Mouse (Mus musculus): ENCODE measurements at regions not wholly inside any gene's neighbourhood (a gene's known extent, or its start where the extent isn't known, plus 50 kb on each side); places are given as distances from the start of the nearest gene placed in this dataset.
A peak's percentile ranks its signal among the peaks of the same experiment; 100 is the strongest.
"Not testable (repeated sequence)": the region's sequence is repeated elsewhere in the genome, so short reads cannot be mapped to it uniquely, and the experiment has no call there.

DNA sequence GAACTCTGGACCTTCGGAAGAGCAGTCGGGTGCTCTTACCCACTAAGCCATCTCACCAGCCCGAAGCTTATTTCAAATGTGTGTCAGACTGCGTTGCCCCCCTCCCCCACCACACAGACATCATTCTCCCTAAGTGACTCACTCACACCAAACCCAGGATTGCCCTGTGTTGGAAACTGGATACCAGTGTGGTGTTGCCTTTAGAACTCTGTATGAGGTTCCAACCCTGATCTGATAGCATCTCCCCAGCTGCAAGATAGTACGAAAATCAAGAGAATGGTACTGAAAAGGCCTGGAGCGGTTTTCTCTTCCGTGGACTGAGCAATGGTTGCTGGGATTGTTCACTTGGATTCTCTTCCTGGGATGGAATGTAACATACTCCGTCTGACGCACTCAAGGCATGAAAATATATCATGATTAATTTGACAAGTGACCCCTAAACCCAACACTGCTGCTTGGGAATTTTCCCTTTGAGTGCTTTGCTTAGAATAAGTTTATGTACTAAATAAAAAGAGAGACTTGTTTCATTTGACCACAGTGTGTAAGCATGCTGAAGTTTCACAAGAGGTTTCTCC is 63.0 kb downstream of the Hand2 start:
- Histone ChIP-seq H3K27me3 (ENCODE audit: control insufficient read depth, insufficient read depth, low read length) (no peaks in the 10 kb centered on the region), H3K4me1 (ENCODE audit: control insufficient read depth, insufficient read depth, low read length) (no peaks in the 10 kb centered on the region), H3K36me3 (ENCODE audit: control insufficient read depth, insufficient read depth, low read length) (no peaks in the 10 kb centered on the region), H3K4me3 (replicated peaks; ENCODE audit: low read depth, low read length) (no peak overlapping the region), H3K9ac (replicated peaks; ENCODE audit: low read length) (no peak overlapping the region), H3K4me2 (ENCODE audit: low read length) (no peak overlapping the region), H3K27ac (replicated peaks; ENCODE audit: low read depth, low read length) (no peak overlapping the region), H3K9me3 (ENCODE audit: control insufficient read depth, low read length) (no peaks in the 10 kb centered on the region)
- DNase-seq (no peak), ATAC-seq (ENCODE audit: low FRiP score, low TSS enrichment) (no peak)
- WGBS: 89% methylated on average over 9 of the region's 9 CpGs

- Histone ChIP-seq H3K27me3 (ENCODE audit: control insufficient read depth, insufficient read depth, low read length) (no peaks in the 10 kb centered on the region), H3K27ac (replicated peaks; ENCODE audit: low read depth, low read length) (no peak overlapping the region), H3K4me2 (ENCODE audit: low read length) (no peak overlapping the region), H3K4me1 (ENCODE audit: control insufficient read depth, insufficient read depth, low read length) (no peaks in the 10 kb centered on the region), H3K36me3 (ENCODE audit: control insufficient read depth, insufficient read depth, low read length) (no peaks in the 10 kb centered on the region), H3K9me3 (ENCODE audit: control insufficient read depth, low read length) (no peaks in the 10 kb centered on the region), H3K4me3 (replicated peaks; ENCODE audit: low read depth, low read length) (no peak overlapping the region), H3K9ac (replicated peaks; ENCODE audit: low read length) (no peak overlapping the region)
- DNase-seq (no peak), ATAC-seq (ENCODE audit: low FRiP score, low TSS enrichment) (no peak)
- 90% methylated on average over 5 of the region's 5 CpGs for WGBS
Observed at GRCm38 (mm10) chr8:57387627-57388026, 66.8 kb downstream of the Hand2 start.

DNA sequence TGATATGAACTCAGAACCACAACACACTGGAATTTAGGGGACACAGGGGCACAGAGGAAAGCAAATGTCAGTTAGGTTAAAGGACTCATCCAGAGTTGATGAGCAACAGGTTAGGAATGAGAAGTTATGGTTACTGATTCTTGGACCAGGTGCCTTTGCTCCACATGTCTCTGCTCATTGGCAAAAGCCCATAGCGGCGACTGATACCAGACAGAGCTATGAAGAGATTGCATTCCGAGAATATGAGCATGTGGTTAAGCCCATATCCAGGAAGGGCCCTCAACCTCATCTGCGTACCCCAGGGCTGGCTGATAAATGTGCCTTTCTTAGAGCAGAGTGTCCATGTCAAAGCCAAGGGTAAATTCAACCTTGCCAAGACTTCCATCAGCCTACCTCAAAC is 67.1 kb upstream of the Scrg1 start:
- Histone ChIP-seq H3K4me1 (ENCODE audit: control insufficient read depth, insufficient read depth, low read length) (no peaks in the 10 kb centered on the region), H3K36me3 (ENCODE audit: control insufficient read depth, insufficient read depth, low read length) (no peaks in the 10 kb centered on the region), H3K9me3 (ENCODE audit: control insufficient read depth, low read length) (no peaks in the 10 kb centered on the region), H3K9ac (replicated peaks; ENCODE audit: low read length) (no peak overlapping the region), H3K27ac (replicated peaks; ENCODE audit: low read depth, low read length) (no peak overlapping the region), H3K4me2 (ENCODE audit: low read length) (no peak overlapping the region), H3K4me3 (replicated peaks; ENCODE audit: low read depth, low read length) (no peak overlapping the region), H3K27me3 (ENCODE audit: control insufficient read depth, insufficient read depth, low read length) (no peaks in the 10 kb centered on the region)
- 93% methylated on average over 4 of the region's 4 CpGs for WGBS
- ATAC-seq (ENCODE audit: low FRiP score, low TSS enrichment) (no peak), DNase-seq (no peak)

DNA sequence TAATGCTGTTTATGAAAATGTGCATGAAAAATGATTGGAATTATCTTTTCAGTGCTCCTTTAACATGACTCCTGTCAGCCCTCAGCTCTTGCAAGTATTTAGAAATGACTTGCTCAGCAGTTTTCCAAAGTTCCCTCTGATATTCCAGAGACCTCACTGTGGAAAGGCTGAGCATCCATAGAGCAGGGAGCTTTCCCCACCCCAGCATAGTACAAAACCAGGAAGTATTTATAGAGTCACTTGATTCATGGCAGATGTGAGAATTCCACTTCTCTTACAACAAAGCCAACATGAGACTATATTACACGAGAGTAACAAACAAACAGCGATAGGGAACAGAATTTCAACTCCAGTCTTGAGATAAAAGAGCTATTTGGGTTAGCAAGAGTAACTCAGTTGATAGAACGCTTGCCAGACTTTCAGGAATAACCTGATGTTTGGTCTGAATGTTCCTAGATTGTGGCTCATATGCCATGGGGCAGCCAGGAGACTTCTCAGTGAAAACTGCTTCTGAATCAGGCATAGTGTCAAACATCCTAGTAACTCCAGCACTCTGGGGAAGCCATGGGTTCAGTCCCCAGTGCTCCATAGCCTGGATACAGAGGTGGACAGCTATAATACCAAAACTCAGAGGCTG is 57.6 kb upstream of the Scrg1 start:
- 87% methylated on average over 3 of the region's 3 CpGs for WGBS
- peaks cover 4% of the 10 kb centered on the region; the same call in 1 of the 2 replicates for H3K4me1 ChIP-seq (ENCODE audit: control insufficient read depth, insufficient read depth, low read length)
- H3K36me3 ChIP-seq (ENCODE audit: control insufficient read depth, insufficient read depth, low read length): no peaks in the 10 kb centered on the region
- H3K9ac ChIP-seq (replicated peaks; ENCODE audit: low read length): no peak overlapping the region
- H3K4me3 ChIP-seq (replicated peaks; ENCODE audit: low read depth, low read length): no peak overlapping the region
- no peaks in the 10 kb centered on the region for H3K9me3 ChIP-seq (ENCODE audit: control insufficient read depth, low read length)
- DNase-seq: no peak
- H3K27ac ChIP-seq (replicated peaks; ENCODE audit: low read depth, low read length): no peak overlapping the region
- ATAC-seq (ENCODE audit: low FRiP score, low TSS enrichment): no peak
- no peak overlapping the region for H3K4me2 ChIP-seq (ENCODE audit: low read length)
- H3K27me3 ChIP-seq (ENCODE audit: control insufficient read depth, insufficient read depth, low read length): no peaks in the 10 kb centered on the region

DNA sequence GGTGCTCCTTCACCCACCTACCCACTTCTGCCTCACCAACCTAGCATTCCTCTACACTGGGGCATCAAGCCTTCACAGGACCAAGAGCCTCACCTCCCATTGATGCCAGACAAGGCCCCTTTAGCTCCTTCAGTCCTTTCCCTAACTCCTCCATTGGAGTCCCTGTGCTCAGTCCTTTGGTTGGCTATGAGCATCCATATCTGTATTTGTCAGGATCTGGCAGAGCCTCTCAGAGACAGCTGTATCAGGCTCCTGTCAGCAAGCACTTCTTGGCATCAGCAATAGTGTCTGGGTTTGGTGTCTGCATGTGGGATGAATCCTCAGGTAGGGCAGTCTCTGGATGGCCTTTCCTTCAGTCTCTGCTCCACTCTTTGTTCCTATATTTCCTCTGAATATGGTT is 55.6 kb upstream of the Scrg1 start:
- not testable (repeated sequence) for H3K27me3 ChIP-seq (ENCODE audit: control insufficient read depth, insufficient read depth, low read length); H3K4me3 ChIP-seq (replicated peaks; ENCODE audit: low read depth, low read length); H3K36me3 ChIP-seq (ENCODE audit: control insufficient read depth, insufficient read depth, low read length); H3K9ac ChIP-seq (replicated peaks; ENCODE audit: low read length); H3K4me2 ChIP-seq (ENCODE audit: low read length); DNase-seq; H3K9me3 ChIP-seq (ENCODE audit: control insufficient read depth, low read length); H3K4me1 ChIP-seq (ENCODE audit: control insufficient read depth, insufficient read depth, low read length); ATAC-seq (ENCODE audit: low FRiP score, low TSS enrichment); H3K27ac ChIP-seq (replicated peaks; ENCODE audit: low read depth, low read length)

DNA sequence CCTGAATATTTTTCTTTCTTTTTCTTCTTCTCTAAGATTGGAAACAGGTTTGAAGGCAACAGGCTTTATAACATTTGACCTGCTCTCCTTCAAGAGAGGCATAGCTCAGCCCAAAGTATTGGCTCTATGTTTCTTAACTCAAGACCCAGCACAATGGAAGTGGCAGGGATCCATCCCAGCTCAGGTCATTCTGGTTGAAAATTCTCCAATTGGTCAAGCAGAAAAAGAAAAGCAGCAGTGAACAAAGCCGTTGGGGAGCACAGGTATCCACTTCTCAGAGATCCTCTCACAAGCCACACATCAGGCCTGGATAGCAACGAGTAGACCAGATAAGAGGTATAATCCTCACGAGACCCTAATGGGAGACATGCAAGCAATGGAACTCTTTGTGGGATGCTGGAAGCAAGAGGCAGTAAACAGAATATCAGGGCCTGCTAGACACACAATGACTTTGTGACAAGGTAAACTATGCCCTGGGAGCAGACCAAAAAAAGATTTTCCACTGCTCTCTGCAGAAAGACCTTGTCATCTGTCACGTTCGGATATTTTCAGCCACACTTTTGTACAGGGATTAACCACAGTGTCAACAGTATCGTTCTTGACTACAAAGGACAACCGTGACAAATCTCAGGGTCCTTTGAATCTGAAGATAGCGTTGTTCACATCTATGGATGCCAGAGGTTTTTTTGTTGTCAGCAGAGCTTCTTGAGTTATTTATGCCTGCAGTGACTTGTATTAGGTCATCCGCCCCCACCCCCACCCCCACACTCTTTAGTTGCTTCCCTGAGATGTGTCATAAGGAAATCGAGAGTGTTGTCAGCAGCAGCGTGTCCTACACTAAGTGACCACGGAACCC is 54.7 kb upstream of the Scrg1 start:
- peak; percentile 68; the same call in 1 of the 2 replicates for ATAC-seq (ENCODE audit: low FRiP score, low TSS enrichment)
- WGBS: 19% methylated on average over 12 of the region's 12 CpGs

DNA sequence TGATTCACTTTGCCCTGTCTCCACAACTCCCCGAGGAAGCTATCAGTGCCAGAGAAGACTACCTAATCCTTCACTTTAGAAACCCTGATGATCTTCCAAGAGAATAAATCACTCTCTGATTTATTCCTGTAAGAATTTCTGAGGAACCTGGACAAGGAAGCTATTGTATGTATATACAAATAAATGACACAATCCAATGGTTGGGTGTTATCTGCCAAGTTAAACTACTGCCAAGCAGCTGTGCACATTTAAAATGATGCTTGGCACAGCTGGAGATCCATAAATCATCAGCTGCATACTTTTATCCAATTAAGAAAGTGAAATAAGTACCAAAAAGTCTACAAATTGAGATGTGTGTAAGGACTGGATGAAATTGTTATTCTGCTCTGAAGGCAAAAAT is 54.1 kb upstream of the Scrg1 start:
- 31% methylated on average over 1 of the region's 1 CpGs for WGBS
- Histone ChIP-seq H3K4me1 (ENCODE audit: control insufficient read depth, insufficient read depth, low read length) (peaks cover 4% of the 10 kb centered on the region; the same call in 1 of the 2 replicates), H3K4me2 (ENCODE audit: low read length) (no peak overlapping the region), H3K9ac (replicated peaks; ENCODE audit: low read length) (no peak overlapping the region), H3K36me3 (ENCODE audit: control insufficient read depth, insufficient read depth, low read length) (no peaks in the 10 kb centered on the region), H3K27ac (replicated peaks; ENCODE audit: low read depth, low read length) (no peak overlapping the region), H3K9me3 (ENCODE audit: control insufficient read depth, low read length) (no peaks in the 10 kb centered on the region), H3K4me3 (replicated peaks; ENCODE audit: low read depth, low read length) (no peak overlapping the region), H3K27me3 (ENCODE audit: control insufficient read depth, insufficient read depth, low read length) (no peaks in the 10 kb centered on the region)
- ATAC-seq (ENCODE audit: low FRiP score, low TSS enrichment): no peak
- DNase-seq: no peak

More for the DNA sequence above, 54.7 kb upstream of the Scrg1 start:
- H3K4me1 ChIP-seq (ENCODE audit: control insufficient read depth, insufficient read depth, low read length): peaks cover 4% of the 10 kb centered on the region; the same call in 1 of the 2 replicates
- no peaks in the 10 kb centered on the region for H3K9me3 ChIP-seq (ENCODE audit: control insufficient read depth, low read length)
- no peak overlapping the region for H3K9ac ChIP-seq (replicated peaks; ENCODE audit: low read length)
- H3K36me3 ChIP-seq (ENCODE audit: control insufficient read depth, insufficient read depth, low read length): no peaks in the 10 kb centered on the region
- H3K27me3 ChIP-seq (ENCODE audit: control insufficient read depth, insufficient read depth, low read length): no peaks in the 10 kb centered on the region
- H3K4me3 ChIP-seq (replicated peaks; ENCODE audit: low read depth, low read length): no peak overlapping the region
- no peak overlapping the region for H3K27ac ChIP-seq (replicated peaks; ENCODE audit: low read depth, low read length)
- no peak overlapping the region for H3K4me2 ChIP-seq (ENCODE audit: low read length)
- peak; percentile 51 for DNase-seq

- DNase-seq: no peak
- Histone ChIP-seq H3K27me3 (ENCODE audit: control insufficient read depth, insufficient read depth, low read length) (no peaks in the 10 kb centered on the region), H3K4me2 (ENCODE audit: low read length) (no peak overlapping the region), H3K27ac (replicated peaks; ENCODE audit: low read depth, low read length) (no peak overlapping the region), H3K9ac (replicated peaks; ENCODE audit: low read length) (no peak overlapping the region), H3K36me3 (ENCODE audit: control insufficient read depth, insufficient read depth, low read length) (no peaks in the 10 kb centered on the region), H3K4me1 (ENCODE audit: control insufficient read depth, insufficient read depth, low read length) (peaks cover 4% of the 10 kb centered on the region; the same call in 1 of the 2 replicates), H3K9me3 (ENCODE audit: control insufficient read depth, low read length) (no peaks in the 10 kb centered on the region), H3K4me3 (replicated peaks; ENCODE audit: low read depth, low read length) (no peak overlapping the region)
- WGBS: 19% methylated on average over 5 of the region's 5 CpGs
- ATAC-seq (ENCODE audit: low FRiP score, low TSS enrichment): no peak
Observed at GRCm38 (mm10) chr8:57402200-57402599, 53.5 kb upstream of the Scrg1 start.

Measured in midbrain, embryonic 14.5 days (tissue).